Mouse (Mus musculus) spleen, adult 2 months (tissue): ENCODE data around the gene Fkbp11.

Experiments used
- CTCF ChIP-seq: fragments of 200-500 bp; IDR thresholded peaks from 2 replicates; pipeline ENCODE4 v1.5.1; 2011; ENCODE audit warnings: mild to moderate bottlenecking, inconsistent platforms; ENCODE audit not compliant: insufficient read depth, insufficient read length, insufficient replicate concordance; ENCODE audit errors: extremely low read depth
- POLR2A ChIP-seq: fragments of 200-500 bp; IDR thresholded peaks from 2 replicates; pipeline ENCODE4 v1.6.1; 2011; ENCODE audit warnings: low read depth, low read length, inconsistent platforms

- TF ChIP-seq CTCF (no peak), POLR2A (no peak)
These were observed 1.3 kb downstream of the Fkbp11 start for GRCm38 (mm10) chr15:98726746-98727145.
